Comparison of ENCODE assay signal across 9 mouse cellular contexts in genomic region chr16:45757421-45758078, GRCm38 (mm10). TPM values are rescaled to one million over a fixed set of nuclear protein-coding genes. Genes with fewer than 3 reads are reported as not detected.
DNase-seq lines count a peak whose midpoint lies in the region; ATAC-seq and TF ChIP-seq lines count a peak whose summit lies in the region.
"Had no signal": no experiment of that assay in that cellular context is flagged by ENCODE, and none has a peak within 500 bp of the region (broad histone marks: within the 10 kb centered on the region; RNA-seq: fewer than 3 reads in every experiment).

No protein-coding gene starts in this region.

- no peak overlapping the region for H3K4me2 ChIP-seq in stomach, embryonic 14.5 days (replicated peaks; ENCODE audit: low read depth, low read length)
- no peak overlapping the region for H3K4me2 ChIP-seq in stomach, postnatal 0 days (replicated peaks; ENCODE audit: low read depth)
- no peak overlapping the region for H3K4me2 ChIP-seq in heart, postnatal 0 days (ENCODE audit: low read depth, low read length)
- H3K4me2 ChIP-seq: stomach, embryonic 15.5 days had no signal

- H3K9me3 ChIP-seq in stomach, embryonic 14.5 days (ENCODE audit: control insufficient read depth, low read depth, low read length): no peaks in the 10 kb centered on the region
- H3K9me3 ChIP-seq in stomach, postnatal 0 days (ENCODE audit: control insufficient read depth, low read length): no peaks in the 10 kb centered on the region
- no peaks in the 10 kb centered on the region for H3K9me3 ChIP-seq in heart, postnatal 0 days (replicated peaks; ENCODE audit: control insufficient read depth, low read length)
- H3K9me3 ChIP-seq: stomach, embryonic 15.5 days had no signal

- no peak for TF ChIP-seq EP300 in stomach, postnatal 0 days (optimal IDR thresholded peaks at IDR 0.05)
- TF ChIP-seq EP300 in heart, postnatal 0 days (IDR thresholded peaks at IDR 0.05; ENCODE audit: low read depth): peak; percentile 82; the same call in 1 of the 2 replicates

- no peak overlapping the region for H3K9ac ChIP-seq in stomach, embryonic 14.5 days (replicated peaks; ENCODE audit: low read depth, low read length)
- no peak overlapping the region for H3K9ac ChIP-seq in stomach, postnatal 0 days (ENCODE audit: low read length)
- no peak overlapping the region for H3K9ac ChIP-seq in heart, postnatal 0 days (replicated peaks; ENCODE audit: low read depth, low read length)
- H3K9ac ChIP-seq: stomach, embryonic 15.5 days had no signal

- no peak overlapping the region for H3K4me3 ChIP-seq in stomach, embryonic 14.5 days (ENCODE audit: low read depth, low read length)
- no peak overlapping the region for H3K4me3 ChIP-seq in stomach, postnatal 0 days (ENCODE audit: low read depth, low read length)
- H3K4me3 ChIP-seq in heart, postnatal 0 days (ENCODE audit: low read depth, low read length): no peak overlapping the region
- H3K4me3 ChIP-seq: stomach, embryonic 15.5 days had no signal

- no peaks in the 10 kb centered on the region for H3K27me3 ChIP-seq in stomach, embryonic 14.5 days (ENCODE audit: control insufficient read depth, insufficient read depth, low read length)
- no peaks in the 10 kb centered on the region for H3K27me3 ChIP-seq in stomach, postnatal 0 days (ENCODE audit: control insufficient read depth, insufficient read depth, low read length)
- H3K27me3 ChIP-seq in heart, postnatal 0 days (ENCODE audit: control insufficient read depth, insufficient read depth, low read length): no peaks in the 10 kb centered on the region
- H3K27me3 ChIP-seq: stomach, embryonic 15.5 days had no signal

- TF ChIP-seq CTCF in stomach, postnatal 0 days (IDR thresholded peaks at IDR 0.05; ENCODE audit: low read depth): no peak
- no peak for TF ChIP-seq CTCF in heart, postnatal 0 days (IDR thresholded peaks at IDR 0.05; ENCODE audit: low read depth)

- peaks cover 23% of the 10 kb centered on the region; the same call in 1 of the 2 replicates for H3K36me3 ChIP-seq in stomach, embryonic 14.5 days (ENCODE audit: control insufficient read depth, insufficient read depth, low read length)
- peaks cover 5% of the 10 kb centered on the region; the same call in 1 of the 2 replicates for H3K36me3 ChIP-seq in stomach, postnatal 0 days (ENCODE audit: control insufficient read depth, insufficient read depth, low read length)
- peaks cover 45% of the 10 kb centered on the region for H3K36me3 ChIP-seq in heart, postnatal 0 days (replicated peaks; ENCODE audit: control insufficient read depth, insufficient read depth, low read length)

- peak overlapping the region; percentile 52; the same call in 1 of the 2 replicates for H3K27ac ChIP-seq in stomach, embryonic 14.5 days (ENCODE audit: low read length)
- no peak overlapping the region for H3K27ac ChIP-seq in stomach, postnatal 0 days (replicated peaks)
- peak overlapping the region; percentile 81 for H3K27ac ChIP-seq in heart, postnatal 0 days (ENCODE audit: low read depth)
- H3K27ac ChIP-seq: stomach, embryonic 15.5 days had no signal

- 83% methylated on average over 12 of the region's 12 CpGs for WGBS in stomach, embryonic 14.5 days
- 82% methylated on average over 12 of the region's 12 CpGs for WGBS in stomach, postnatal 0 days
- 66% methylated on average over 12 of the region's 12 CpGs for WGBS in heart, postnatal 0 days

- no peak for ATAC-seq in stomach, embryonic 14.5 days (ENCODE audit: insufficient number of reproducible peaks, insufficient read depth, low FRiP score, low read depth)
- no peak for ATAC-seq in stomach, postnatal 0 days (ENCODE audit: low FRiP score, low TSS enrichment)
- ATAC-seq in heart, postnatal 0 days (ENCODE audit: insufficient read depth, low read depth): peak; percentile 86

- no peak for DNase-seq in stomach, postnatal 0 days (ENCODE audit: low spot score)
- peak; percentile 67 for DNase-seq in heart, postnatal 0 days (ENCODE audit: low spot score)
- DNase-seq in kidney, postnatal 36 days: peak; percentile 80 to 84
- DNase-seq in skeletal muscle tissue, adult 2 months (ENCODE audit: low read depth, low spot score): peak; percentile 46
- no peak for DNase-seq in natural killer cell, adult 2 months (ENCODE audit: low spot score in 2 of 2)
- DNase-seq in left cerebral cortex, adult 11 months (ENCODE audit: low spot score): no peak
- no peak for DNase-seq in spleen, postnatal 10 days (ENCODE audit: low spot score in 2 of 2)

- H3K4me1 ChIP-seq in stomach, embryonic 14.5 days (ENCODE audit: control insufficient read depth, insufficient read depth, low read length): no peaks in the 10 kb centered on the region
- H3K4me1 ChIP-seq in stomach, postnatal 0 days (replicated peaks; ENCODE audit: control insufficient read depth, insufficient read depth): no peaks in the 10 kb centered on the region
- no peaks in the 10 kb centered on the region for H3K4me1 ChIP-seq in heart, postnatal 0 days (ENCODE audit: control insufficient read depth, insufficient read depth)
- H3K4me1 ChIP-seq: stomach, embryonic 15.5 days had no signal

RNA-seq across cellular contexts. Expression of gene Abhd10, which starts 14.8 kb away (rescaled TPM):
- 35.6 and 35.7 TPM in 2 replicates for polyA plus RNA-seq in stomach, embryonic 14.5 days (2014; fragmentation: Nextera tagmentation; extraction: Ambion mirVana)
- polyA plus RNA-seq in stomach, postnatal 0 days (2015; fragmentation: Nextera tagmentation; extraction: Ambion mirVana): 19.8 and 21.6 TPM in 2 replicates
- 8.7 and 10.4 TPM in 2 replicates for total RNA-seq in heart, postnatal 0 days (2014; rRNA removed; ENCODE audit: low replicate concordance)
- polyA plus RNA-seq in heart, postnatal 0 days (2015; fragmentation: Nextera tagmentation; extraction: Ambion mirVana): 30.8 and 32.8 TPM in 2 replicates

RNA-seq across cellular contexts. Expression of gene Tagln3, which starts 33.1 kb away (rescaled TPM):
- polyA plus RNA-seq in stomach, embryonic 14.5 days (2014; fragmentation: Nextera tagmentation; extraction: Ambion mirVana): 36.7 and 37.4 TPM in 2 replicates
- 11.1 and 11.2 TPM in 2 replicates for polyA plus RNA-seq in stomach, postnatal 0 days (2015; fragmentation: Nextera tagmentation; extraction: Ambion mirVana)
- total RNA-seq in heart, postnatal 0 days (2014; rRNA removed; ENCODE audit: low replicate concordance): 1.3 TPM in 1 of 2 replicates, not detected in the other
- 0.57 and 0.82 TPM in 2 replicates for polyA plus RNA-seq in heart, postnatal 0 days (2015; fragmentation: Nextera tagmentation; extraction: Ambion mirVana)

Comparison
In these comparisons a context has a peak if more than half of its experiments do, and no peak if none do; other contexts are left out.
1. DNase-seq: peak in heart, postnatal 0 days (single experiment), kidney, postnatal 36 days (2 of 2) and skeletal muscle tissue, adult 2 months (single experiment); none in stomach, postnatal 0 days (single experiment), natural killer cell, adult 2 months (0 of 2), left cerebral cortex, adult 11 months (single experiment) and spleen, postnatal 10 days (0 of 2).